Mouse (Mus musculus) heart, postnatal 0 days (tissue): Measurements from ENCODE around the gene Klhdc7b.

ENCODE experiments used
- CTCF ChIP-seq: IDR thresholded peaks from 2 replicates; pipeline ENCODE4 v1.5.1; 2016; ENCODE audit warnings: antibody characterized with exemption, control low read depth, low read depth
- EP300 ChIP-seq: IDR thresholded peaks from 2 replicates; pipeline ENCODE4 v1.6.1; 2016; ENCODE audit warnings: antibody characterized with exemption, low read depth

GRCm38 (mm10) chr15:89415282-89415681 is 30.6 kb downstream of the Klhdc7b start:
- no peak for TF ChIP-seq CTCF
- TF ChIP-seq EP300, result peak; percentile 78; the same call in 1 of the 2 replicates
